Mouse (Mus musculus) spleen, postnatal 10 days (tissue): ENCODE data around the gene Gimap8.
A peak's percentile ranks its signal among the peaks of the same experiment; 100 is the strongest.

Experiments used
- DNase-seq, 2 experiments: peaks; one replicate each; pipeline ENCODE4 v3.0.0; 2021 to 2022; ENCODE audit warnings: low spot score in 2 of 2

The Gimap8 gene

DNA sequence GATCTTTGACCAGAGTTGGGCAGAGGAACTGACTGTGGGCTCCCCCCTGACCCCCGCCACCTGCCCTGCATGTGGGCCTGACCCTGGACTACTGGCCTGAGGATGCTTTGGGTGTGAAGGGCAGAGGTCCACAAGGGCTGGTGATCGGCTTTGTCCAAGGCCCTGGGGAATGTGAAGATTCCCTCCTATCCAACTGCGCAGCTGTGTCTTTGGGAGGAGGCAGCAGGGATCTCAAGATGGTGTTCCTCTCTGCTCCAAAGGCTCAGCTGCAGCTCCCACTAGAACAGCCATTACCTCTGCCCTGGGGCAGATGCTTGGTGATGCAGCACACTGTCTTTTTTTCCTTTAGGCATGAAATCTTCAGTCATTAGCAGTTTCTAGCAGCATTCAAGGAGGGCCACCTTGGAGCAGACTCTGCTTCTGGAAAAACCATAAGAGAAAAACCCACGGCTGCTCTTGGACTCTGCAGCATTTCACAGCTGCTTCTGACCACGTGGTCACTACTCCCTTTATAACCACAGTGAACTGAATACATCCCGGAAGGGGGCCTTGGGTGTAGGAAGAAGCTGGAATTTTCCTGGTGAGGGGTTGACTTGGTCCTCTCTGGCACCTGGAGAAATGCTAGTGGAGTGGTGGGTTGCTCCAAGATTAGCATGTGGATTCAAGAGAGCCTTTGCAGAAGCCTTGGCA, 9.1 kb upstream of the Gimap8 start:
- no peak for DNase-seq

DNA sequence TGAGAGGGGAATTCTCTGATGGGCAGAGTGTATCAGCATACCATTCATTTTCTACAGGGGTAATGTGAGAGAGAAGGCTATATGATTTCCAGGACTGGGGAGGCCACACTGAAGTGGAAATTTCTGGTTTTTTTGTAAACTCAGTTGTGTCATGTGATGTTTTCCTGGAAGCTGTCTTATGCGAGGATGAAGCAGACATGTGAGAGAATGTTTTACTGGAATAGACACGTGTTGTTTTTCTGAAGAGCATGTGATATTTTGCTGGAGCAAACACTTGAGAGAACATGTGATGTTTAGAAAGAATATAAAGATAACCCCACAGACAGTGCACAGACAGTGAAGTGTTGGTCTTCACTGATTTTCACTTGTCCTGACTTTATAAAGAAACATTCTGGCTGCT, 8.5 kb upstream of the Gimap8 start:
- no peak for DNase-seq

DNA sequence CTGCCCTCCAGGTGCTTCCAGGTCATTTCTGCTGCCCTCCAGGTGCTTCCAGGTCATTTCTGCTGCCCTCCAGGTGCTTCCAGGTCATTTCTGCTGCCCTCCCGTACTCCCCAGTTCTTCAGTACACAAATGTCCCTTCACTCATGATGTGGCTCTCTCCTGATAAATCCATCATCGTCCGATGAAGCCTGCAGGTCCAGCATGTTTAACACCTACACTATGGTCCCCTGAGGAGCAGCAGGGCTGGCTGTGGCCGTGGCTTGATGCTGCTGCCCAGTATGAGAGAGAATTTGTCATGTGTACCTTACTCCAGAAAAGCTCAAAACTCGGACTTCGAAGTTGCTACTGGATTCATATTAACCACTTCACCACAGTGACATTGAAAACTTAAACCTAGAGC, 5.6 kb upstream of the Gimap8 start:
- no peak for DNase-seq

DNA sequence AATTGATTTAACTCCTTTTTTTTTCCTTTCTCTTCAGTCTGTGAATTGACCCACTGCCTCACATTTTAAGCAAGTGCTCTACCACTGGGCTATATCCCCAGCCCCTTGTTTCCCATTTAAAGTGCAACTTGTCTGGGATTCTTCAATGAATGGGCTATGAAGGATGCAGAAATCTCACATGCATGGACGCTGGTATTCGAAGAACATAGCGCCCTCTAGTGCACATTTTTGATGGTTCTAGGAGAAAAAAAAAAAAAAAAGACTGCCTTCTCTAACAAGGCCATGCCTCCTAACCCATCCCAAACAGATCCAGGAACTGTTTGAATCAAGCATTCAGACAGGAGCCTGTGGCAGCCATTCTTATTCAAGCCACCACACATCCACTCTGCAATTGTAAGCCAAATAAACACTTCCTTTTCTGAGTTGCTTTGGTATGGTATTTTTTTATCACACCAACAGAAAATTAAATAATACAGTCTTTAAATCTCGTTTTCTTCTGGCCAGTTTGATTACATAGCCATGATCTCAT, 4.2 kb upstream of the Gimap8 start:
- no peak for DNase-seq

DNA sequence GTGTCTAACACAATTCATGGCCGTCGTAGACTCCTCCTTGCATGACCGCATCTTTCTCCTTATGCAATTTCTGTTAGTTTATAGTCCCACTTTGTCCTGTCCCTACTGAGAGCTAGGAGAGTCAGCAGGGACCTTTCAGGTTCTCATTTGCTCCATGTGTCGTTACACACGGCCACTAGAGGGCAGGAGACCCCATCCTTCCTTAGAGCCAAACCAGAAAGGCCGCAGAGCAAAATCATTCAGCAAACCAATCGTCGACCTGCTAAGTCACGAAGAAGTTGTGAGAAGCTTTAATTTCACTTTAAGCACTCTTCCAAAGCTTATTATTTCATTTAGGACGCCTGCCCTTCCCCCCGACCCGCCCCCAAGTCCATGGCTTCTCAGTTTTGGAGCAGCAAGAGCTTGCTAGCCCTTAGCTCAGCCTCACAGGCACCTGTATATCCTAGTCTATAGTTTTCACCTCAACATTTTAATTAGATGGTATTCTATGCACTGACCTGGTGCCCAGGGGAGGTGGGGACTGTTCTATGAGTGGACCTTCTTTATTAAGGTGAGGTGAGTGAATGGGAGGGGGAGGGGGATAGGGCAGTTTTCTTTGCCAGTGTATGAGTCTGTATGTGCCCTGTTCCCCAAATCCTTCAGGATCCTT, 1.2 kb upstream of the Gimap8 start:
- peak; percentile 35 to 78 for DNase-seq

DNA sequence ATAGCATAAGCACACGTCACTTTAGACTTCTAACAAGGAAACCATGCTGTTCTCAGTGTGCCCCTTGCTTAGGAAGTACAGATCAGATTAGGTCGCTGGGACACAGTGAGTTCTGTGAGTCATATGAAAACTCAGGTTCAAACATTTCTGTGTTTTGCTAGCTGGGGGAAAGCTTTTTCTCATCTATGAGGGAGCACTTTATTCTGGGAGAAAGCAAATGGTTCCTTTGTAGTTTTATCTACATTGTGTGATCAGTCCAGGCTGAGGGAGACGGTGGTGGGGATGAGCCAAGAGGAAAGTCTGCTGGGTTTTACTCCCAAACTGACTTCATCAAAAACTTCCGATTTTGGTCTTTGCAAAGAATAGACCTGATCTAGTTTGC, 734 bp upstream of the Gimap8 start:
- DNase-seq = no peak

DNA sequence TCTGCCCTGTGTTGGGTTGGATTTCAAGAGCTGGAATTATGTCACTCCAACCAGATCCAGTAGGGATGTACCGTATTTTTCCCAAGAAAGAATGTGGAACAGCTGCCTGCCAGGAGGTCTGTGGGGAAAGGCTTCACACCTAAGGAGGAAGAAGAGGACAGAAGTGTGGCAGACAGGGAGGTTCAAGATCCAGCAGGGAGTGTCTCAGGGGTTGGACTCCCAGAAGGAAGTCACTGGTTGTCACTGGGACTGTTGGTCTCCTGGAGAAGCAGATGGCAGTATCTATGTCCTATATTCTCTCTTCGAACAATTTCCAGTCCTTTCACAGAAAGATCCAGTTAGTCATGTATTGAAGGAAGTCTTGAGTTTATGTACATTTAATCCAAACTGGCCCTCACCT, 577 bp downstream of the Gimap8 start:
- DNase-seq = no peak

DNA sequence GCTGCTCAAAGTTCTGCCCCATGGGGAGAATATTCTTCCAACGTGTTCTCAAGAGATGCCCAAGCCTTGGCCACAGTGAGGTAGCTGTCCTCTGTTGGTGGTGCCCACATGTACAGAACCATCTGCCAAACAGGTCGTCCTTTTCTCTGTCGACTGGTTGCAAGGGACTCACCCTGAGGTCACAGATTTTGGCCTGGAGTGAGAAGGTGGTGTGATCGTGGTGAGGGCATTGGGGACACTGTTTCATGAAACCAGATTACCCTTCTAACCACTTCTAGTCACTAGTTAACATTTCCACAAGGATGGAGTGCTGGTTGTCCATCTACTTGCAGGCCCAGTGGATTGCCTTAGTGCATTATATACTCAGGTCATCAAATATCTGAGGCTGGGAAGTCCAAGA, 1.7 kb downstream of the Gimap8 start:
- DNase-seq = no peak

DNA sequence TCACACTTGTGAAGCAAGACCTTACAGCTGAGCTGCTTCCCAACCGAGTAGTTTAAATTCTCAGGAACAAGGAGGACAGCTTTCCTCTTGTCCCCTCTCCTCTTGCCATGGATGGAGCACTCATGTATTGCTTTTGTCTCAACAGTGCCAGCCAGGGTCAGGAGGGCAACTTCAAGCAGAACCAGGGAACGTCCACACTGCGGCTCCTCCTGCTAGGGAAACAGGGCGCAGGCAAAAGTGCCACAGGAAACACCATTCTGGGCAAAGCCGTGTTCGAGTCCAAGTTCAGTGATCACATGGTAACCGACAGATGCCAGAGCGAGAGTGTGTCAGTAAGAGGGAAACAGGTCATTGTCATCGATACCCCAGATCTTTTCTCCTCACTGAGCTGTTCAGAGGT, 3.0 kb downstream of the Gimap8 start:
- no peak for DNase-seq

DNA sequence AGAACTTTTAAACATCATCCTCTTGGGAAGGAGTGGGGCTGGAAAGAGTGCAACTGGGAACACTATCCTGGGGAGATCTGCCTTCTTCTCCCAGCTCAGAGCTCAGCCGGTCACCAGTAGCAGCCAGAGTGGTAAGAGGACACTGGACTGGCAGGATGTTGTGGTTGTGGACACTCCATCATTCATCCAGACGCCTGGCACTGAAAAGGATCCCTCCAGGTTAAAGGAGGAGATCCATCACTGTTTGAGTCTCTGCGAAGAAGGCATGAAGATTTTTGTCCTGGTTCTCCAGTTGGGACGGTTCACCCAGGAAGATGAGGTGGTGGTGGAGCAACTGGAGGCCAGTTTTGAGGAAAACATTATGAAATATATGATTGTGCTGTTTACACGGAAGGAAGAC, 11.7 kb downstream of the Gimap8 start:
- no peak for DNase-seq

DNA sequence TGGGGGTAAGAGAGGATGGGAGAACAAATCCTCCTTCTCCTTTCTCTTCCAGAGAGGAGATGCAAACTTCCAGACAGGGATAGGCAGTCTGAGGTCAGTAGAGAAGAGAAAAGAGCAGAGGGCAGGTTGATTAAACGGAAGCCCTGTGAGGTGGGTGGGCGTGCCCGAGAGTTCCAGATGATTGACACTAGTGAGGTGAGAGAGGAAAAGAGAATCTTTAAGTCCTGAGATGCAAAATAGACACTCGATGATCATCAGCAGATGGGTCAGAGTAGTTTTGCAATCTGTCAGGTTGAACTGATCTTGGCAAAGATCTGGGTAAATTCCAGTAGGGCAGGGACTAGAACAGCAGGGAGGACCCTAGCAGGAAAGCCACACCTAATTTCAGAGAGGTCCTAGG, 17.7 kb downstream of the Gimap8 start:
- DNase-seq = no peak

DNA sequence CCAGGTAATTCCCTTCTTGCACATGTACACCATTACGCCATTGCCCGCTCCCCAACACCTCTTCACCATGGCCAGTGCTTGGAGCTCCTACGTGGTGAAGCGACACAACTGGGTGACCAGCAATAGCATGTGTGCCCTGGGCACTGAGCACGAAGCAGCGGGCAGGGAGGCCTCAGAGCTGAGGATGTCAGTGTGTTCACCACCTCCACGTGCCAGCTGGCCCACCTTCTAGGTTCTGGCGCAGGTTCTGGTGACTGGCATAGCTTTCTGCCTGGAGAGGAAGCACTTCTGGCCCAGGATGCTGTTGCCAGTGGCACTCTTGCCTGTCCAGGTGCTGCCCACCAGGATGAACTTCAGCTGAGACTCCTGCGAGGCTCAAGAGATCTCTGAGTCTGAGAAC, 18.4 kb downstream of the Gimap8 start:
- DNase-seq = no peak

DNA sequence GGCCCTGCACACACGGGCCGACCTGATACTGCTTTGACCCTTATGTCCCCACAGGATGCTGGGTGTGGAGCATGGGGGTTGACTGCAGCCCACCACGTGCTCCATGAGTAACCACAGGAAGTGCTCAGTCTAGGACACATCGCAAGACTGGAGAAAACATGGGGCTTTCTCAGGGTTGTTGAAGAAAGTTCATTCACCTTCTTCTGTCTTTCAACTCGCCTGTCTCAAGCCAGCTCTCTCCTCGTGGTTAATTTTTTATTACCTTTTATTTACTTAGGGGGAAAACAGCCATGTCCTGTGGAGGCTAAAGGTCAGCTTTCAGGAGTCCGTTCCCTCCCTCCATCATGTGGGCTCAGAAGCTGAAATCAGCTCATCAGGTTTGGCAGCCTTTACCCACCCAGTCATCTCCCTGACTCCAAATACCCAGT, 19.1 kb downstream of the Gimap8 start:
- no peak for DNase-seq

DNA sequence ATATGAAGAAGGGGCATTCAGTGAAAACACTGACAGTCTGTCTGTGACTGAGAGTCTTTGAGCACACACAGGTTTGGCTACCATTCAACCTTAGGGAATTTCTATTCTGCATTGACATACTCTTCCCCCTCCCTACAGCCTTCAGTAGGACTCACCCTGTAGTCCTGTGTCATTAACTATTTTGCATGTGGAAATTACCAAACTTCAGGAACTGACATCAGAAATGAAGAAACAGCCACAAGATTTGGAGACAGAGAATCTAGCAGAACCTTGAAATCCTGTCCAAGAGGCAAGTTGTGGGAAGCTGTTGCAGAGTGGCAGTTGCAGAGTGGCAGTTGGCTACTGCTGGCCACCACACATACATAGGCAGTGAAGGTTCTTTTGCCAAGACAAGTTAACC, 21.0 kb downstream of the Gimap8 start:
- DNase-seq = no peak

DNA sequence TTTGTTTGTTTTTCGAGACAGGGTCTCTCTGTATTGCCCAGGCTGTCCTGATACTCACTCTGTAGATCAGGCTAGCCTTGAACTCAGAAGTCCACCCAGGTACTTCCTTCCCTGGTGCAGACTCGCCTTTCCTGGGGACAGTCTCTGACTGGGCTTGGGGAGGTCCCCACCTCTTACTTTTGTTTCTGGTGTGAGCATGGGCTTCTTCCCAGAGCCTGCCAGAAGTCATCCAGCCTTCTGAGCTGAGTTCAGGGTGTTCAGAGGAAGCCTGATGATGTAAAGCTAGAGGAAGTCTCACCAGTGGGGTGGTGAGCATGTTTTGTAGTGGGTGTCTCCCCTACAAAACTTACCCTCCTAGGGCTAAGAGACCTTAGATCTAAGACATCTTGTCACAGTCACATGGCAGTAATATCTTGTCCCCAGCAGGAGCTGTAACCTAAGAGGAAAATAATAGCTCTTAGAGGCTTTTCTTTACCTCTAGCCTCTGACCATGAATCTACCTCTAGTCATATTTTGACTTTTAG, 22.5 kb downstream of the Gimap8 start:
- DNase-seq = no peak

DNA sequence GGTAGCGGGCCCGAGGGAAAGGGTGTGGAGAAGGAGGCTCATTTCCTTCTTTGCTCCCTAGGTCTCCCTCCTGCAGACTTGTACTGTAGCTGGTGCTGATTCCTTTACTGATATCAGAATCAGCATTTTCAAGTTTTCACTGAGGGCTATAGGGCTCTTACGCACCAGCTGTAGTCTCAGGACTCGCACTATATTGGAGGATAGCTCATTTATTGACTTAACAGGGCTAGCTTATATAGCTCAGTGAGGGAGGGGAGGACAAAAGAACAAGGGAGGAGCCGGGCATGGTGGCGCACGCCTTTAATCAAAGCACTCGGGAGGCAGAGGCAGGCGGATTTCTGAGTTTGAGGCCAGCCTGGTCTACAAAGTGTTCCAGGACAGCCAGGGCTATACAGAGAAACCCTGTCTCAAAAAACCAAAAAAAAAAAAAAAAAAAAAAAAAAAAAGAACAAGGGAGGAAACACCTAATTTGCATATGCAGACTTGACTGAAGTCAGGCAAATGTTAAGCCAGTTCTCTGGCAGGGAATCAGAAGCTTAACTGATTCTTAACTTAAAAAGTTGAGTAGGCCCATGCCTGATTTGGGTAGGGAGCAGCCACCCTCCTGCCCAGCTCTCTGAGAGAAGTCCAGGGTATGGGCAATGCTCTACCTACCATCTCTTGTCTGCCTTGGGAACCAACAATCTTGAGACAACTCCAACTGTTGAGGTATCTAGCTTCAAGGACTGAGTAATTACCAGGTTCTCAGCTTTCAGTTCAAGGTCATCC, 27.4 kb downstream of the Gimap8 start:
- no peak for DNase-seq

DNA sequence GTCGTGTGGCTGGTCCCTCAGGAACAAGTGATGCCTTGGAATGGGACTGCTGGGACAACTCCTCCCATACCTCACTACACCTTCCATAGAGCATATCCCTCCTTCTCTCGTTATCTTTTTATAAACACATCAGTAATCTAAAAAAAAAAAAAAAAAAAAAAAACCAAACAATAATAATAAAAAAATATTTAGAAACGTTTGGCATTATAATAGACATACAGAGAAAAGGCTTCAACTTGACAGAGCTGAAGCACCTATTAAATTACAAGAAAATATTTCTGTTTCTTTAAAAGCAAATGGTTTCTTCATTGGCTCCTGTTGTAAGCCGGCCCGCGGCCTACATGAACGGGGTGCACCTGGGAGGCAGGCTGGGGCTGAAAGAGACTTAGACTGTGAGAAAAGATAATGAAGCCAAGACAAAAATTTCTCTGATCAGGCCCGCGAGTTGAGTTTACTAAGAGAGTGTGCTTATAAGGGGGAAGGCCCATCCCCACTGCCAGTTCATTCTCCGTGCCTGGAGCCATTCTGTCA, 28.4 kb downstream of the Gimap8 start:
- no peak for DNase-seq

DNA sequence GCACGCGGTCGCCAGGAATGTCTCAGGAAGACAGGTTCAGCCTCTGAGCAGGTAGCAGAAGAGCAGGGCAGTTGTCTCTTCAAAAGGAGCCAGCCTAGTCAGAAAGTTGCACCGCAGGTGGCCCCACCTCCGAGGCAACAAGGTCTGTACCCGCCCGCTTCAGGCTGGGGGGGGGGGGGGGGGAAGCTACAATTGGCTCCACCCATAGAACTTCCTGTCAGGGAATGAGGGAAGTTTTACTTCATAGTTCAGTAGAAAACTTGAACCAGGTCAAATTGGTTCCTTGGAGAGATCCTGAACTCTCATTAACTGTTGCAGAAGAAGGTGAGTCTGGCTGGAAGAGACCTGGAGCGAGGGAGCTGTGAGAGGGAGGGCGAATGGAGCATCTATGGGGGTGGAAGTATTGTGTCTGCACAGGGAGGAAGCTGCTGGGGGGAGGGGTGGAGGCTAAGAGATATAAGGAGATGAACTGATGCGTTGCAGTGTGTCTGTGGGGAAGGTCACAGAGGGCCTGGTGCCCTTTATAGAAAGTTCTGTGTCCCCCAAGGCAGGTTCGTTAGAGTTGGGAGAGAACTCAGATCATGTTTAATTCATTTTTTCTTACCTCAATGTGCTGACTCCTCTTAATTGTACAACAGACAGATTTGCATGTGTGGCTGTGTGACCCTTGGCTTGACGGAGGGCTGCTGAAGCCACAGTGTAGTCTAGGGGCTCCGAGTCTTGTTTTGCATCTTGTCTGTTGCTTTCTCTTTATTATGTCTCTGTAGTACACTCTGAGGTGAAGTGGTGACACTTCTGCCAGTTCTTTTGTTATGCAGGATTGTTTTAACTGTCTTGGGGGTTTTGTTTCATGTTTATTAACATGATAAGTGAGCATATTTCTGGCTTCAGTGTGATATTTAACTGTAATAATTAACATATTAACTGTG, 29.2 kb downstream of the Gimap8 start, which contains the start of gene Gimap9:
Gene Gimap9 (plus strand): TSS at position 199 of the 929 bp plus-strand sequence.
- DNase-seq = peak; percentile 69 to 82

DNA sequence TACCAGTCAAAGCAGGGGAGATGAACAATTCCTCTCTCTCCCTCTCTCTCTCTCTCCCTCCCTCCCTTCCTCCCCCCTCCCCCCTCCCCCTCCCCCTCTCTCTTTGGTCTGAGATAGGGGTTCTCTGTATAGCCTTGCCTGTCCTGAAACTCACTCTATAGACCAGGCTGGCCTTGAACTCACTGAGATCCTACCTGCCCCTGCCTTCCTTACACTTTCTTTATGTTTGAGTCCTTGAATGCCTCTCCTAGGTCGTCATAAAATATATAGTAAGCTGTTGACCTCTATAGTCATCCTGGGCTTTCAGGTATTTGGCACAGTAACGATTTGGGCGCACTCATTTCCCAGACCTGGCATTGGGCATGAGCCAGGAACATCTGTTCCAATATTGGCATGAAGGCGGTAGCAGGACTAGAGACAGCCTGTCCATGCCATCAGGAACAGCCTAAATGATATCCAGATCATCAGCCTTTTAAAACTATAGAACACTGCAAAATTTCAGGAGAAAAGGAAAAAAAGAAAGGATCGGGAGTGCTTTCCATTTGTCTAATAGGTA, 29.9 kb downstream of the Gimap8 start:
- DNase-seq = no peak

DNA sequence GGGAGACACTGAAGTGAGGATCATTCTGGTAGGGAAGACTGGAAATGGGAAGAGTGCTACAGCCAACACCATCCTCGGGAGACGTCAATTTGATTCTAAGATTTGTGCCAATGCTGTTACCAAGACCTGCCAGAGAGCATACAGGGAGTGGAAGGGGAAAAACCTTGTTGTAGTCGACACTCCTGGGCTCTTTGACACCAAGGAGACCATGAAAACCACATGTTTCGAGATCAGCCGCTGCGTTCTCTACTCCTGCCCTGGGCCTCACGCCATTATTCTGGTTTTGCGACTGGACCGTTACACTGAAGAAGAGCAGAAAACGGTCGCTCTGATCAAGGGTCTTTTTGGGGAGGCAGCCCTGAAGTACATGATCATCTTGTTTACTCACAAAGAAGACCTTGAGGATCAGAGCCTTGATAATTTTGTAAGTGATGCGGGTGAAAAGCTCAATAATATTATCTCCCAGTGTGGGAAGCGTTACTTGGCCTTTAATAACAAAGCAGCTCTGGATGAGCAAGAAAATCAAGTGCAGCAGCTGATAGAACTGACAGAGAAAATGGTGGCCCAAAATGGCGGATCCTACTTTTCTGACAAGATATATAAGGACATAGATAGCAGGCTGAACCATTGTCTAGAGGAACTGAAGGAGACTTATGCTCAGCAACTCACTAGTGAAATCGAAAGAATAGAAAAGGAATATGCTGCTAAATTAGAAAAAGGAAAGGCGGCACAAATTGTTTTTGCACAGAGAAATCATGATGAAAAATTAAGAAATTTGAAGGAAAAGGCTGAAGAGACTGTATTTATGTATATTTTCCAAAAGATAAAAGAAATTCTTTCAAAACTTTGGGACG, 30.7 kb downstream of the Gimap8 start:
- no peak for DNase-seq
